Comparison of ENCODE assay signal across 27 mouse cellular contexts in genomic region chr17:86134461-86134860, GRCm38 (mm10). TPM values are rescaled to one million over a fixed set of nuclear protein-coding genes. Genes with fewer than 3 reads are reported as not detected.
A peak's percentile ranks its signal among the peaks of the same experiment; 100 is the strongest.
DNase-seq lines count a peak whose midpoint lies in the region; ATAC-seq and TF ChIP-seq lines count a peak whose summit lies in the region.
"Had no signal": no experiment of that assay in that cellular context is flagged by ENCODE, and none has a peak within 500 bp of the region (broad histone marks: within the 10 kb centered on the region; RNA-seq: fewer than 3 reads in every experiment).

No protein-coding gene starts in this region.

- H3K4me1 ChIP-seq in kidney, postnatal 0 days (replicated peaks; ENCODE audit: insufficient read depth, low read length), result no peaks in the 10 kb centered on the region
- H3K4me1 ChIP-seq in lung, adult 2 months (ENCODE audit: control insufficient read depth, insufficient read depth, low read length), result no peaks in the 10 kb centered on the region
- H3K4me1 ChIP-seq: embryonic facial prominence, embryonic 10.5 days; embryonic facial prominence, embryonic 13.5 days; forebrain, embryonic 12.5 days; forebrain, embryonic 15.5 days; heart, embryonic 12.5 days; heart, embryonic 15.5 days; hindbrain, embryonic 10.5 days; hindbrain, embryonic 13.5 days had no signal

- 74% methylated on average over 6 of the region's 6 CpGs for WGBS in kidney, postnatal 0 days
- WGBS in lung, adult 2 months, result 79% methylated on average over 6 of the region's 6 CpGs

- no peak overlapping the region for H3K4me3 ChIP-seq in kidney, postnatal 0 days (replicated peaks; ENCODE audit: low read depth, low read length)
- H3K4me3 ChIP-seq in lung, adult 2 months (replicated peaks; ENCODE audit: extremely low read depth, low read depth, low read length), result no peak overlapping the region
- H3K4me3 ChIP-seq: embryonic facial prominence, embryonic 10.5 days; embryonic facial prominence, embryonic 13.5 days; erythroblast, embryonic 14.5 days; forebrain, embryonic 12.5 days; forebrain, embryonic 15.5 days; heart, embryonic 12.5 days; heart, embryonic 15.5 days; hindbrain, embryonic 10.5 days; hindbrain, embryonic 13.5 days had no signal

- no peak overlapping the region for H3K27ac ChIP-seq in kidney, postnatal 0 days
- H3K27ac ChIP-seq: embryonic facial prominence, embryonic 10.5 days; embryonic facial prominence, embryonic 13.5 days; forebrain, embryonic 12.5 days; forebrain, embryonic 15.5 days; heart, embryonic 15.5 days; hindbrain, embryonic 10.5 days; hindbrain, embryonic 13.5 days; hindbrain, postnatal 0 days had no signal

- H3K9ac ChIP-seq in kidney, postnatal 0 days (ENCODE audit: low read depth, low read length), result no peak overlapping the region
- H3K9ac ChIP-seq: embryonic facial prominence, embryonic 13.5 days; forebrain, embryonic 12.5 days; forebrain, embryonic 15.5 days; heart, embryonic 12.5 days; heart, embryonic 15.5 days; hindbrain, embryonic 13.5 days had no signal

- no peak for TF ChIP-seq CTCF in kidney, postnatal 0 days (IDR thresholded peaks at IDR 0.05; ENCODE audit: low read depth)
- TF ChIP-seq CTCF in lung, adult 2 months (IDR thresholded peaks at IDR 0.05; ENCODE audit: insufficient read depth, low read length), result no peak

- H3K4me2 ChIP-seq in kidney, postnatal 0 days (ENCODE audit: low read length), result no peak overlapping the region
- H3K4me2 ChIP-seq: embryonic facial prominence, embryonic 13.5 days; forebrain, embryonic 12.5 days; forebrain, embryonic 15.5 days; heart, embryonic 12.5 days; heart, embryonic 15.5 days; hindbrain, embryonic 13.5 days had no signal

- peaks cover 29% of the 10 kb centered on the region; the same call in 1 of the 2 replicates for H3K36me3 ChIP-seq in kidney, postnatal 0 days (ENCODE audit: insufficient read depth, low read length)

- DNase-seq in kidney, postnatal 0 days (ENCODE audit: low spot score), result peak; percentile 8
- DNase-seq in kidney, postnatal 36 days, result no peak
- DNase-seq in adrenal gland, postnatal 10 days, result peak; percentile 38
- DNase-seq in adrenal gland, postnatal 36 days, result peak; percentile 47 to 53
- DNase-seq in cerebellum, adult 9-10 months, result no peak
- no peak for DNase-seq in lung, adult 2 months
- DNase-seq: cerebellum, adult 18-20 months; cerebellum, adult 9-11 months; cerebellum, postnatal 25 days; embryo, embryonic 11 days; gastrocnemius, postnatal 25 days; heart, postnatal 10 days; heart, postnatal 36 days; kidney, adult 2 months had no signal

- ATAC-seq in kidney, postnatal 0 days (replicated peaks; ENCODE audit: low FRiP score, low read depth), result no peak
- ATAC-seq: CD4-positive, CD25-positive, alpha-beta regulatory T cell, adult 4 months; forebrain, embryonic 15.5 days; hindbrain, postnatal 0 days; inflammation-experienced regulatory T-cells, adult 6 months; intestine, postnatal 0 days had no signal

- TF ChIP-seq POLR2A in lung, adult 2 months (IDR thresholded peaks at IDR 0.05; ENCODE audit: borderline replicate concordance, extremely low read depth, low read depth, low read length), result no peak

- no peaks in the 10 kb centered on the region for H3K27me3 ChIP-seq in kidney, postnatal 0 days (ENCODE audit: insufficient read depth, low read length)
- H3K27me3 ChIP-seq: embryonic facial prominence, embryonic 13.5 days; forebrain, embryonic 12.5 days; forebrain, embryonic 15.5 days; heart, embryonic 12.5 days; heart, embryonic 15.5 days; hindbrain, embryonic 13.5 days had no signal

- no peaks in the 10 kb centered on the region for H3K9me3 ChIP-seq in kidney, postnatal 0 days (replicated peaks; ENCODE audit: low read length)
- H3K9me3 ChIP-seq: embryonic facial prominence, embryonic 10.5 days; embryonic facial prominence, embryonic 13.5 days; forebrain, embryonic 12.5 days; forebrain, embryonic 15.5 days; heart, embryonic 12.5 days; heart, embryonic 15.5 days; hindbrain, embryonic 10.5 days; hindbrain, embryonic 13.5 days had no signal

RNA-seq across cellular contexts. Expression of gene Srbd1, which starts 10.5 kb away (rescaled TPM):
- 8.0 and 11.2 TPM in 2 replicates for polyA plus RNA-seq in kidney, postnatal 0 days (2015; fragmentation: Nextera tagmentation; extraction: Ambion mirVana)
- total RNA-seq in adrenal gland, postnatal 10 days (2021), result 10 to 100 TPM; 17.3 to 18.3 TPM
- 10 to 100 TPM; 18.8 to 20.6 TPM for total RNA-seq in adrenal gland, postnatal 36 days (2021)
- 1.7 and 2.9 TPM in 2 replicates for polyA plus RNA-seq in lung, adult 2 months (2012; rRNA removed)

RNA-seq across cellular contexts. Expression of gene Prkce, which starts 33.1 kb away (rescaled TPM):
- polyA plus RNA-seq in kidney, postnatal 0 days (2015; fragmentation: Nextera tagmentation; extraction: Ambion mirVana), result 5.8 and 6.0 TPM in 2 replicates
- 10 to 100 TPM; 22.8 to 31.8 TPM for total RNA-seq in adrenal gland, postnatal 10 days (2021)
- 10 to 100 TPM; 18.1 to 21.1 TPM for total RNA-seq in adrenal gland, postnatal 36 days (2021)
- polyA plus RNA-seq in lung, adult 2 months (2012; rRNA removed), result 9.8 and 13.5 TPM in 2 replicates

Comparison
In these comparisons a context has a peak if more than half of its experiments do, and no peak if none do; other contexts are left out.
1. DNase-seq: peak in kidney, postnatal 0 days (single experiment), adrenal gland, postnatal 10 days (single experiment) and adrenal gland, postnatal 36 days (2 of 2); none in kidney, postnatal 36 days (0 of 2), cerebellum, adult 9-10 months (single experiment) and lung, adult 2 months (single experiment).